Mouse (Mus musculus): Measurements from ENCODE around the gene Lyar. TPM values are rescaled to one million over a fixed set of nuclear protein-coding genes. Genes with fewer than 3 reads are reported as not detected.
A peak's percentile ranks its signal among the peaks of the same experiment; 100 is the strongest.

The Lyar gene
- total RNA-seq, 2 experiments from 2014 or later: 13.0 to 19.1 TPM

- intact Hi-C loops (cut with DNase I): no loop called here
- no peak for DNase-seq
These were observed 21.7 kb downstream of the Lyar start for GRCm38 (mm10) chr5:38241966-38242365.

GRCm38 (mm10) chr5:38255195-38255594 lies 34.9 kb downstream of the Lyar start:
- no peak for DNase-seq
- intact Hi-C loops (cut with DNase I): no loop called here

- intact Hi-C loops (cut with DNase I): no loop called here
- no peak for DNase-seq
These were observed 35.4 kb downstream of the Lyar start for GRCm38 (mm10) chr5:38255644-38256043.

GRCm38 (mm10) chr5:38256551-38256950 lies 36.3 kb downstream of the Lyar start:
- no peak for DNase-seq
- intact Hi-C loops (cut with DNase I): no loop called here

- intact Hi-C loops (cut with DNase I): no loop called here
- no peak for DNase-seq
These were observed 37.9 kb downstream of the Lyar start for GRCm38 (mm10) chr5:38258034-38258772.

- intact Hi-C loops (cut with DNase I): no loop called here
- DNase-seq: no peak
These were observed 38.5 kb downstream of the Lyar start for GRCm38 (mm10) chr5:38258773-38259146.

- intact Hi-C loops (cut with DNase I): no loop called here
- no peak for DNase-seq
These were observed 39.3 kb downstream of the Lyar start for GRCm38 (mm10) chr5:38259455-38260106.

- peak; percentile 16 to 58 for DNase-seq
- intact Hi-C loops (cut with DNase I): no loop called here
These were observed 39.9 kb downstream of the Lyar start, which contains the start of gene Tmem128 for GRCm38 (mm10) chr5:38260107-38260682. Gene Tmem128, plus strand, starts transcription at chr5:38260185.

- DNase-seq: no peak
- intact Hi-C loops (cut with DNase I): no loop called here
These were observed 50.7 kb downstream of the Lyar start for GRCm38 (mm10) chr5:38270942-38271341.

GRCm38 (mm10) chr5:38273831-38274230 lies 53.6 kb downstream of the Lyar start:
- no peak for DNase-seq
- intact Hi-C loops (cut with DNase I): no loop called here

- no peak for DNase-seq
- intact Hi-C loops (cut with DNase I): no loop called here
These were observed 55.5 kb downstream of the Lyar start, which contains the start of gene Otop1 for GRCm38 (mm10) chr5:38275771-38276170. Gene Otop1, plus strand, starts transcription at chr5:38275972.

- DNase-seq: no peak
- intact Hi-C loops (cut with DNase I): no loop called here
These were observed 56.2 kb downstream of the Lyar start for GRCm38 (mm10) chr5:38276451-38276850.

- DNase-seq: no peak
- intact Hi-C loops (cut with DNase I): no loop called here
These were observed 57.0 kb downstream of the Lyar start for GRCm38 (mm10) chr5:38277098-38277866.

- intact Hi-C loops (cut with DNase I): no loop called here
- no peak for DNase-seq
These were observed 57.8 kb downstream of the Lyar start for GRCm38 (mm10) chr5:38277936-38278600.

GRCm38 (mm10) chr5:38280075-38280474 lies 59.8 kb downstream of the Lyar start:
- intact Hi-C loops (cut with DNase I): no loop called here
- DNase-seq: no peak

Other genes starting within 250 kb of the Lyar start
- 10 to 100 TPM; 13.7 to 15.4 TPM for gene Stx18, start 181.7 kb upstream of the Lyar start, total RNA-seq (2021)
- gene Nsg1, start 60.6 kb upstream of the Lyar start, total RNA-seq (2021): 1 to 10 TPM; 2.7 to 2.9 TPM
- 1 to 10 TPM; 2.1 to 3.8 TPM for gene Zbtb49, start within 50 bp of the Lyar start, total RNA-seq (2021)
- gene Tmem128, start 39.7 kb downstream of the Lyar start, total RNA-seq (2021): 1 to 10 TPM; 8.3 to 8.7 TPM
- under 1 TPM; 0.13 to 0.25 TPM for gene Otop1, start 55.5 kb downstream of the Lyar start, total RNA-seq (2021)
- not detected for gene Drd5, start 98.9 kb downstream of the Lyar start, total RNA-seq (2021)